Mouse (Mus musculus) thymus, adult 2 months (tissue): Measurements from ENCODE around the gene Ppp2r5b.

Experiments
- CTCF ChIP-seq: fragments of 200-500 bp; IDR thresholded peaks from 2 replicates; pipeline ENCODE4 v1.5.1; 2012; ENCODE audit warnings: mild to moderate bottlenecking, control low read depth, low read length, moderate library complexity, borderline replicate concordance; ENCODE audit not compliant: control insufficient read depth, poor library complexity, insufficient read depth; ENCODE audit errors: extremely low read depth
- POLR2A ChIP-seq: fragments of 200-500 bp; IDR thresholded peaks from 2 replicates; pipeline ENCODE4 v1.6.1; 2012; ENCODE audit warnings: mild to moderate bottlenecking, low read length, control low read depth, moderate library complexity; ENCODE audit not compliant: control insufficient read depth, poor library complexity, insufficient read depth; ENCODE audit errors: extremely low read depth

DNA sequence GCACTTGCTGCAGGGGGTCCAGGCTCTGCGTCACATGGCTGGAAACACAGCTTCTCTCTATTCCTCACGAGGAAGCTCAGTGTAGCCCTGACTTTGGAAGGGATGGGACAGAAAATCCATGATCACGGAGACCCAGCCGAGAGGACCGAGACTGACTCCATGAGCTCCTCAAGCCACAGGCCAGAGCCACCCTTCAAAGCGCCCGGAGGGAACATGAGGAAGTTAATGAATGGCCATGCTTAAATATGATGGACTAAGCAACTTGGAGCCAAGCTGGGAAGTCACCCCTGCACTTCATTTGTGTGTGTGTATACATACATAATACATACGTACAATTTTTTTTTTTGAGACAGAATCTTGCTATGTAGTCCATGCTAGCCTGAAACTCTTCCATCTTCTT is 35.5 kb upstream of the Ppp2r5b start:
- TF ChIP-seq CTCF = no peak
- TF ChIP-seq POLR2A = no peak
